Mouse (Mus musculus): ENCODE results near the gene Rab13. TPM values are rescaled to one million over a fixed set of nuclear protein-coding genes. Genes with fewer than 3 reads are reported as not detected.
A peak's percentile ranks its signal among the peaks of the same experiment; 100 is the strongest.

Gene Rab13
- polyA plus RNA-seq, 1 experiment, result 10.2 TPM

- peak overlapping the region; percentile 57 for H3K4me3 ChIP-seq (replicated peaks; ENCODE audit: insufficient read depth, low read depth, low read length)
- DNase-seq, result no peak
- 0 out of 2 replicates have a peak overlapping the region, but pooled peaks have one; percentile 91 for H3K27ac ChIP-seq (ENCODE audit: insufficient read depth, low read length)
- peaks cover 51% of the 10 kb centered on the region for H3K4me1 ChIP-seq (ENCODE audit: control insufficient read depth, insufficient read depth, low read length)
- WGBS, result 27% methylated on average over 14 of the region's 14 CpGs
- TF ChIP-seq CTCF (IDR thresholded peaks at IDR 0.05; ENCODE audit: borderline replicate concordance, insufficient read depth, low read depth, low read length), result no peak
- TF ChIP-seq POLR2A (IDR thresholded peaks at IDR 0.05; ENCODE audit: borderline replicate concordance, insufficient read depth, low read length), result no peak
- H3K27me3 ChIP-seq (ENCODE audit: control insufficient read depth, insufficient read depth, low read length), result no peaks in the 10 kb centered on the region
Observed at GRCm38 (mm10) chr3:90255784-90256353, 42.4 kb downstream of the Rab13 start.

GRCm38 (mm10) chr3:90256731-90257530 is 43.4 kb downstream of the Rab13 start:
- 27% methylated on average over 19 of the region's 19 CpGs for WGBS
- peak; percentile 96 to 97 for DNase-seq
- Histone ChIP-seq H3K4me3 (replicated peaks; ENCODE audit: insufficient read depth, low read depth, low read length) (peak overlapping the region; percentile 35), H3K27me3 (ENCODE audit: control insufficient read depth, insufficient read depth, low read length) (no peaks in the 10 kb centered on the region), H3K4me1 (ENCODE audit: control insufficient read depth, insufficient read depth, low read length) (peaks cover 47% of the 10 kb centered on the region), H3K27ac (ENCODE audit: insufficient read depth, low read length) (peak overlapping the region; percentile 91)
- TF ChIP-seq POLR2A (IDR thresholded peaks at IDR 0.05; ENCODE audit: borderline replicate concordance, insufficient read depth, low read length), result no peak
- TF ChIP-seq CTCF (IDR thresholded peaks at IDR 0.05; ENCODE audit: borderline replicate concordance, insufficient read depth, low read depth, low read length), result no peak

- Histone ChIP-seq H3K27ac (ENCODE audit: insufficient read depth, low read length) (no peak overlapping the region), H3K4me3 (replicated peaks; ENCODE audit: insufficient read depth, low read depth, low read length) (no peak overlapping the region), H3K4me1 (ENCODE audit: control insufficient read depth, insufficient read depth, low read length) (peaks cover 47% of the 10 kb centered on the region), H3K27me3 (ENCODE audit: control insufficient read depth, insufficient read depth, low read length) (no peaks in the 10 kb centered on the region)
- no peak for TF ChIP-seq POLR2A (IDR thresholded peaks at IDR 0.05; ENCODE audit: borderline replicate concordance, insufficient read depth, low read length)
- TF ChIP-seq CTCF (IDR thresholded peaks at IDR 0.05; ENCODE audit: borderline replicate concordance, insufficient read depth, low read depth, low read length), result no peak
- no peak for DNase-seq
- 87% methylated on average over 4 of the region's 4 CpGs for WGBS
Observed at GRCm38 (mm10) chr3:90258521-90258920, 45.0 kb downstream of the Rab13 start.

- Histone ChIP-seq H3K27me3 (ENCODE audit: control insufficient read depth, insufficient read depth, low read length) (no peaks in the 10 kb centered on the region), H3K27ac (ENCODE audit: insufficient read depth, low read length) (no peak overlapping the region), H3K4me1 (ENCODE audit: control insufficient read depth, insufficient read depth, low read length) (peaks cover 41% of the 10 kb centered on the region), H3K4me3 (replicated peaks; ENCODE audit: insufficient read depth, low read depth, low read length) (no peak overlapping the region)
- TF ChIP-seq POLR2A (IDR thresholded peaks at IDR 0.05; ENCODE audit: borderline replicate concordance, insufficient read depth, low read length), result no peak
- no peak for TF ChIP-seq CTCF (IDR thresholded peaks at IDR 0.05; ENCODE audit: borderline replicate concordance, insufficient read depth, low read depth, low read length)
- DNase-seq, result peak in 1 of 2 experiments; percentile 10
- 89% methylated on average over 5 of the region's 5 CpGs for WGBS
Observed at GRCm38 (mm10) chr3:90263121-90263771, 49.8 kb downstream of the Rab13 start.

GRCm38 (mm10) chr3:90264687-90265033 is 51.2 kb downstream of the Rab13 start:
- TF ChIP-seq CTCF (IDR thresholded peaks at IDR 0.05; ENCODE audit: borderline replicate concordance, insufficient read depth, low read depth, low read length), result no peak
- TF ChIP-seq POLR2A (IDR thresholded peaks at IDR 0.05; ENCODE audit: borderline replicate concordance, insufficient read depth, low read length), result no peak
- Histone ChIP-seq H3K4me1 (ENCODE audit: control insufficient read depth, insufficient read depth, low read length) (peaks cover 27% of the 10 kb centered on the region), H3K27ac (ENCODE audit: insufficient read depth, low read length) (peak overlapping the region; percentile 69), H3K27me3 (ENCODE audit: control insufficient read depth, insufficient read depth, low read length) (no peaks in the 10 kb centered on the region), H3K4me3 (replicated peaks; ENCODE audit: insufficient read depth, low read depth, low read length) (peak overlapping the region; percentile 95)
- WGBS, result 21% methylated on average over 10 of the region's 10 CpGs
- no peak for DNase-seq

GRCm38 (mm10) chr3:90265034-90265931 is 51.8 kb downstream of the Rab13 start, which contains the start of gene Dennd4b:
Dennd4b (plus strand) TSS chr3:90265185.
- Histone ChIP-seq H3K4me1 (ENCODE audit: control insufficient read depth, insufficient read depth, low read length) (peaks cover 20% of the 10 kb centered on the region), H3K4me3 (replicated peaks; ENCODE audit: insufficient read depth, low read depth, low read length) (peak within 1 kb of the TSS; percentile 95), H3K27ac (ENCODE audit: insufficient read depth, low read length) (peak within 1 kb of the TSS; percentile 100), H3K27me3 (ENCODE audit: control insufficient read depth, insufficient read depth, low read length) (no peaks in the 10 kb centered on the region)
- TF ChIP-seq CTCF (IDR thresholded peaks at IDR 0.05; ENCODE audit: borderline replicate concordance, insufficient read depth, low read depth, low read length) (peak; percentile 83), POLR2A (IDR thresholded peaks at IDR 0.05; ENCODE audit: borderline replicate concordance, insufficient read depth, low read length) (peak; percentile 80)
- DNase-seq, result peak; percentile 91 to 96
- under 1% methylated on average over 82 of the region's 87 CpGs for WGBS
